ENCODE assay signal across 8 mouse cellular contexts in the genomic region with DNA sequence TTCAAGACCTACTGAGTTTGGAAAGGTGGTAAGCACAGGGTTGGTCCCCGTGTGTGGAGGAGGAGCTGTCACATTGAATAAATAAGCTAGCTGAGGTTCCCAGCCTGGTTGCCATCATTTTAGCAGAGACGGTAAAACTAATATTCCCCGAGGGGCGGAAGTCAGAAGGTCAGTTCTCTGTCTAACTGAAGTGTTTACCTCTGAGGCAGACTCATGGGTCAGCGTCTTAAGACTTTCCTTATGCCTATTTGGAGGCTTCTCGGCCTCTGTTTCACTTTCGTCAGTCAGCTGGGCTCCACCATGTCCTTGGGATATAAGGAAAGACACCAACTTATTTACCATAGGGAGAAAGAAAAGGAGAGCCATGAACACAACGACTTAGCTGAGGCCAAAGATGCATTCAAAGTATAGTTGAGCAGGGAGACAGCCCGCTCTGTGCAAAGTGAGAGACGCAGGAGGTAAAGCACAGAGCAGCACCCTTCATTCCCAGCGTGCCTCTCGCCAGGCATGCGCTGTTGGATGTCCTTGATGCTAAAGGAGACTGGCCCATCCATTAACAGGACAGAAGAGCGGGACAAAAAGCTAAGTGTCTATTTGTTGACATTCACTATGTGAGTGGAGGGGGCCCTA.
DNase-seq lines count a peak whose midpoint lies in the region; ATAC-seq lines count a peak whose summit lies in the region.

No protein-coding gene starts in this region.

- DNase-seq in kidney, adult 9 months: no peak
- DNase-seq in adrenal gland, postnatal 10 days: peak; percentile 71
- peak; percentile 85 for DNase-seq in mesoderm, embryonic 11.5 days (ENCODE audit: low read depth, low spot score)
- DNase-seq in testis, postnatal 10 days (ENCODE audit: low spot score): no peak
- no peak for DNase-seq in layer of hippocampus, adult 18-20 months (ENCODE audit: low spot score in 2 of 2)
- no peak for DNase-seq in heart, adult 8-10 months (ENCODE audit: low spot score)

- peak overlapping the region; percentile 44 for H3K4me2 ChIP-seq in kidney, embryonic 16.5 days (replicated peaks; ENCODE audit: low read depth, low read length)
- peak overlapping the region; percentile 22 for H3K4me2 ChIP-seq in embryonic facial prominence, embryonic 15.5 days (replicated peaks)

- peaks cover 26% of the 10 kb centered on the region for H3K4me1 ChIP-seq in kidney, embryonic 16.5 days (ENCODE audit: insufficient read depth, low read length)
- peaks cover 37% of the 10 kb centered on the region for H3K4me1 ChIP-seq in embryonic facial prominence, embryonic 15.5 days

- WGBS in kidney, embryonic 16.5 days: 28% methylated on average over 14 of the region's 14 CpGs
- 31% methylated on average over 14 of the region's 14 CpGs for WGBS in embryonic facial prominence, embryonic 15.5 days

- no peaks in the 10 kb centered on the region for H3K27me3 ChIP-seq in kidney, embryonic 16.5 days (ENCODE audit: insufficient read depth, low read length)
- no peaks in the 10 kb centered on the region for H3K27me3 ChIP-seq in embryonic facial prominence, embryonic 15.5 days

- H3K9ac ChIP-seq in kidney, embryonic 16.5 days (replicated peaks; ENCODE audit: low read length): 0 out of 2 replicates have a peak overlapping the region, but pooled peaks have one; percentile 22
- no peak overlapping the region for H3K9ac ChIP-seq in embryonic facial prominence, embryonic 15.5 days

- H3K36me3 ChIP-seq in kidney, embryonic 16.5 days (ENCODE audit: insufficient read depth, low read length): no peaks in the 10 kb centered on the region
- H3K36me3 ChIP-seq in embryonic facial prominence, embryonic 15.5 days: no peaks in the 10 kb centered on the region

- peak overlapping the region; percentile 25 for H3K4me3 ChIP-seq in kidney, embryonic 16.5 days (ENCODE audit: low read length)
- no peak overlapping the region; the same call in 1 of the 2 replicates for H3K4me3 ChIP-seq in embryonic facial prominence, embryonic 15.5 days (replicated peaks)

- peak; percentile 26 for ATAC-seq in kidney, embryonic 16.5 days (ENCODE audit: low FRiP score, low TSS enrichment)
- no peak for ATAC-seq in embryonic facial prominence, embryonic 15.5 days (ENCODE audit: insufficient number of reproducible peaks, low FRiP score, low TSS enrichment, low read depth)

- H3K27ac ChIP-seq in kidney, embryonic 16.5 days (ENCODE audit: low read length): peak overlapping the region; percentile 55
- peak overlapping the region; percentile 17; the same call in 1 of the 2 replicates for H3K27ac ChIP-seq in embryonic facial prominence, embryonic 15.5 days (replicated peaks)

- H3K9me3 ChIP-seq in kidney, embryonic 16.5 days (ENCODE audit: low read length): no peaks in the 10 kb centered on the region
- H3K9me3 ChIP-seq in embryonic facial prominence, embryonic 15.5 days (replicated peaks): no peaks in the 10 kb centered on the region

Comparison
In these comparisons a context has a peak if more than half of its experiments do, and no peak if none do; other contexts are left out.
1. DNase-seq: peak in adrenal gland, postnatal 10 days (single experiment) and mesoderm, embryonic 11.5 days (single experiment); none in kidney, adult 9 months (single experiment), testis, postnatal 10 days (single experiment), layer of hippocampus, adult 18-20 months (0 of 2) and heart, adult 8-10 months (single experiment).